Mouse (Mus musculus) cerebellum, postnatal 14 days (tissue): Measurements from ENCODE around the gene Sult2b1.

Experiments used
- DNase-seq, 2 experiments: peaks; one replicate each; pipeline ENCODE4 v3.0.0; 2021; ENCODE audit warnings: mixed read lengths in 2 of 2

Sult2b1 gene

DNA sequence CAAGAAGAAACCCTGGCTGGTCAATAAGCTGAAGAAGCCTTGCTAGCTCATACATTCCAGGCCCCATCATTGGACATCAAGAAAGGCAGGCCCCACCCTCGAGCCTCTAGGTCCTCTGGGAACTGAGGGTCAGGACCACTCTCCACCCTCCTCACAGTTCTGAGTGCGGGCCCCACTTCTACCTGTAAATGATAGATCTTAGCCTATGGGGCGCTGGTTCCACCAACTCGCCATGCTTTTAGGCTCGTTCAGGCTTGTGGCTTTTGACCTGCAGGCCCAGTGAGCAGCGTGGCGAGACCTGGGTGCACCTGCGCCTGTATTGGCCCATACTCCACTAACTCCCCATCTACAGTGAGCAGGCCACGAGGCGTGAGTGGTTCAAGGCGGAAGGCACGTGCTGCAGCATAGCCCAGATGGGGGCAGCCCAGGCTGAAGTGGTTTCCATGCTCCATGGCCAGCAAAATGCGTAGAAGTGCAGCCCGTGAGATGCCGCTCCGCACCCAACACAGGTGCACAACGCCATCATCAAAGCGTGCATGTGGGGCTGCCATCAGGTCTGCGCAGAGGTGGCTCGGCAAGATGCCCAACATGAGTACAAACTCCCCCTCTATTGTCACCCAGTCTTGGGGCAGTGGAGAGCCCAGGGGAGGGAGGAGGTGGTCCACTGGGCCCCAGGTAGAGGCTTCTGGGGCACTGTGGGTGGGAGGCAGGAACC, 73.8 kb downstream of the Sult2b1 start:
- peak; percentile 21 to 25 for DNase-seq

DNA sequence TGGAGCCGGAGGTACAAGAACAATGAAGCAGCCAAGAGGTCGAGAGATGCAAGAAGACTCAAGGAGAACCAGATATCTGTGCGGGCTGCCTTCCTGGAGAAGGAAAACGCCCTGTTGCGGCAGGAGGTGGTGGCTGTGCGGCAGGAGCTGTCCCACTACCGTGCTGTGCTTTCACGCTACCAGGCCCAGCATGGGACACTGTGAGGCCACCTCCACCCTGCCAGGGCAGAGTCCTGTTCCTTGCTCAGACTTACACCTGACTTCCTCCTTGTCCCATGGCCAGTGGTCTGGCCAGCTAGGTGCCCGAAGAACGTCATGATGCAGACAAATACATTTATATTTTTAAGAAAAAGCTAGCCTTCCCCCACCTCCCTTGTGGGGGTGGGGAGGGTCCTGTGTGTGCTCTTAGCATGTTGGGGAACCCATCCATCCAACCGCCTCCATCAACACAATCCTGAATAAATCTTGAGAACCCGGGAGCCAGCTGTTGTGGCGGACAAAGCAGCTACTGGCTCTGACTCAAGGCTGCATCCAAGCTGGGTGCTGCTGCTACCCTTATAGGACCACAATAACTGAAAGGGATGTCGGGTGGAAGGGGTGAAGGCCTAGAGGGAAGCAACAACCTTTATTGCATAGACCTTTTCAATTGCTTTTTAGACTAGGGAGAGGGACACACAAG, 74.7 kb downstream of the Sult2b1 start:
- DNase-seq = peak in 1 of 2 experiments; percentile 26

DNA sequence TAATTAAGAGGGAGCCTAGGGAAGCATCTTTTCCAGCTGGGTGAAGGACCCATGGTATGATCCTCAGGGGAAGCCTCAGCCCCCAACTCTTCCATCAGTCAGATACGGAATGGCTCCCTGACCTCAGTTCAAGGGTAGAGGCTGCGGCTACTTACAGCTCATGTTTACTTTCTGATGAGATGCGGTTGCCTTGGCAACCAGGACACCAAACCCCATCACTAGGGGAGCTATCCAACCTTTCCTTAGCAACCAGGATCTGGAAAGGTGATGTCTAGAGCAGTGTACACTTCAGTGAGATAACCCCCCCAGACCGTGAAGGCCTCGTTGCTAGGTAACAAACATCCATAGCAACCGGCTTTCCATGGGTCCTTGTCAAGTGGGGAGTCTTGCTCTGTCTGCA, 75.4 kb downstream of the Sult2b1 start:
- peak; percentile 40 for DNase-seq

DNA sequence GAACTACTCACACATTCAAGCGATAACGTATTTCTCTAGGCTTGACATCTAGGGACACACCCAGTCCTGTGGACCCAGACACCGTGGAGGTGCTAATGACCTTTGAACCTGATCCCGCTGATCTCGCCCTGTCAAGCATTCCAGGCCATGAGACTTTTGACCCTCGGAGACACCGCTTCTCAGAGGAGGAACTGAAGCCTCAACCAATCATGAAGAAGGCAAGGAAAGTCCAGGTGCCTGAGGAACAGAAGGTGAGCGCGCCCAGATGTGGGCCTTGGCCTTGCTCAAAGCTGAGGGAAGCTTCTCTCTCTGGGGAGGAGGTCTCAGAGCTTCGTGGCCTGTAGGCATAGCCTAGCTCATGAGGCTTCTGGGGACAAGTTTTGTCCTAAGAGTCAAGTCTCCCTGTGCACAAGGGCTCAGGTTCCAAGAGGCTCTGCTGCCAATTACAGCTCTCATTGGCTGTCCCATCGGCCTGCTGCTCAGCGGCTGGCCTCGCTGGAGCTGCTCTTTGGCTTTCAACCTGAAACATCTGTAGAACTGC, 76.2 kb downstream of the Sult2b1 start:
- peak; percentile 43 to 45 for DNase-seq

DNA sequence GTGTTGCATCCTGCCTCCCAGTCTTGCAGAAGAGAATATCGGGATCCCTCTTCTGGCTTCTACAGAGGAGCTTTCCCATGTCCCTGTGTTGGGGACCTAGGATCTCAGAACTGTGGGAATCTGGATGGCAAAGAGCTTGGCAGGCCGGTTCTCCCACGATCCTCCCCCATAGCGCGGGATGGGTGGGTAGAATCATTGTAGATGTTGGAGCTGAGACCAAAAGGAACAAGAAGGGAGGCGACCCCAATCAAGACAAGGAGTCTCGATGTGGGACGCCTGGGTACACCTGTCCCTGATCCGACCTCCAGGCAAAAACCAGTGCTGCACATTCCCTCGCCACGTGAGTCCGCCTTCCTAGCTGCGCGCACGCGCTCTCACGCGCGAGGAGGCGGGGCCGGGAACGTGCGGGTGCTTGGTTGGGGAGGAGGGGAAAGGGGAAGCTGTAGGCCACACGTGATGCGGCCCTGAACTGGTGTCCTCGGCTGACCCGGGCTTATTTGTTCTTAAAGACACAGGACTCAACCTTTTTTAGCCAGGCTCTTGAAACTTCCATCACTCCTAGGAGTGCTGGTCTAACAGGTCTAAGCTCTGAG, 77.0 kb downstream of the Sult2b1 start:
- peak; percentile 97 to 98 for DNase-seq

- DNase-seq = peak; percentile 90 to 94
Measured at GRCm38 (mm10) chr7:45706721-45707241, 77.7 kb downstream of the Sult2b1 start.

DNA sequence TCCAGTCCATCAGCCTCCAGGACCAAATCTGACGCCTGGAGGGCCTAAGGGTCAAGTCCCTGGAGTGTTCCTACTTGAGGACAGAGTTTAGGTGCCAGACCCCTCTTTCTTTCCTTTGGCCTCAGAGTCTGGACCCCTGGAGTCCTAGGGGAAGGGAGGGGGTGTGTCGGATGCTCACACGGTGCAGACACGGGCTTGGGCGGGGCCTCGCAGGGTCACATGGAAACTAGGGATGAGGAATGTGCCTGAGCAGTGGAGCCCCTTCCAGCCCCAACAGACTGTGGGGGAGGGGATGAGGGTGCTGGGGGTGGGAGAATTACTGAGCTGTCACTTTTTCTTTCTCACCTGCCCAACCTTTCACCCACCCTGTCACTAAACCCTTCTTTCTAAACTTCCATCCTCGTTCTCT, 78.6 kb downstream of the Sult2b1 start:
- DNase-seq = peak; percentile 78 to 91

GRCm38 (mm10) chr7:45705443-45705864, 79.0 kb downstream of the Sult2b1 start:
- no peak for DNase-seq

DNA sequence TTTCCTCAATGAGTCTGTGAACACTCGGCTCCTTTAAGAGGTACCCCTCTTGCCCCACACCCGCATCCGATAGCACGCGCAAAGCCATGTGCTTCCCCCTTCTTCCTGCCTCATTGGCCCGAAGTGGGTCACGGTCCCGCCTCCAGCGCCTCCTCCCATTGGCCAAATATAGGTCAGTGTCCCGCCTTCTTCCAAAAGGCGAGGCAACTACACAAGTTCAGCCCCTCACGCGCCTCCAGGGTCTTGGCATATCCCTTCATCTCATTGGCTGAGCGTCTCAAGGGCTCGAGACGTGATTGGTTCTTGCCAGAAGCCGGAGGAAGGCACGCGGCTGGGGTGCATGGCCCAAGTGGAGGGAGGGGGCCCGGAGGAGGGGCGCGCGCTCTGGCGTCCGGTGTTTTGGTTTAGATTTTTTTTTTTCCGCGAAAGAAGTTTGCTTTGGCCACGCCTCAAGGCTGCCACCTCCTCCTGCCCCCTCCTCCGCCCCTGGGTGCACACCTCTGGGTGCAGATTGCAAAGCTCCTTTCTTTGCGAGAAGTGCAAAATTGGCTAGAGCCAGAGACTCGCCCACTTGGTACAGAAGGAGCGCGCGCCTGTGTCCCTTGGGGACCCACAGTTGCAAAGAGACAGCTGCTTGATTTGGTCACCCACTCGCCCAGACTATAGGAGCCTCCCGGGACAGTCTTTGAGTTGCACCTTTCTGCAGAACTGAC, 79.6 kb downstream of the Sult2b1 start, which contains the start of gene Dbp:
Gene Dbp (plus strand): TSS at position 359 of the 713 bp plus-strand sequence.
- peak; percentile 98 to 99 for DNase-seq

DNA sequence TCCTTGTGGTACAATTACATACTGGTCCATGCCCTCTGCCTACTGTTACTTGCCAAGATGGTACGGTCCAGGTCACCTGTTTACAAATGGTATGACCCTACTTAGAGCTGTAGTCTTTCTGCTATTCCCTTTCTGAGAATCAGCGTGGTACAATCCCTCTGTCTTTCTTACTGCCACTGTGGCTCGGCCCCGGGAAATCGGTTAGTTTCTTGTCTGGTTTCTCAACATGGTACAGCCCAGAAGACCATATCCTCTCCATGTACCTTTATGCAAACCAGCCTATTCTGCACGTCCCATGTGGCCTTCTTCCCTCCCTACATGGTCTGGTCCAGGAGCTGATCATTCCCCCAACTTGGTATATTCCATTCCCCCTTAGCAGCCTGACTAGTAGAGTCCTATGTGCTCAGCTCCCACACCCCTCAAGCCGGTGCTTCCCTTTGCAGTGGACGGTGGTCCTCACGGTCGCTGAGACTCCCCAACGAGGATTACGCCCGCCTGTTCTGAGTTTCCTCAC, 80.4 kb downstream of the Sult2b1 start:
- DNase-seq = peak; percentile 87

DNA sequence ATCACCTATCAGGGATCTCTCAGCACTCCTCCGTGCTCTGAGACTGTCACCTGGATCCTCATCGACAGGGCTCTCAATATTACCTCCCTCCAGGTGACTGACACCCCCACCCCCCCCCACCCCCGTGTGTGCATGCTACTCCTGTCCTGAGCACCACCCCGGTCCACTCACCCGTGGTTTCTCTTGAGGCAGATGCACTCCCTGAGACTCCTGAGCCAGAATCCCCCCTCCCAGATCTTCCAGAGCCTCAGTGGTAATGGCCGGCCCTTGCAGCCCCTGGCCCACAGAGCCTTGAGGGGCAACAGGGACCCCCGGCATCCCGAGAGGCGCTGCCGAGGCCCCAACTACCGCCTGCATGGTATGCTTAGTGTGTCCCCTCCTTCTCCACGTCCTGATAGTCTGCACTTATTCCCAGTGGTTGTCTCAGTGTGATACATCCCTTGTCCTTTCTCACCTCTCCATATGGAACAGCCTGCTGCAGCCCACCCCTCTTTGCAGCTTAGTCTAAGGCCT, 80.9 kb downstream of the Sult2b1 start:
- peak in 1 of 2 experiments; percentile 62 for DNase-seq

- DNase-seq = peak; percentile 26 to 33
Measured at GRCm38 (mm10) chr7:45702809-45703520, 81.5 kb downstream of the Sult2b1 start.

- peak in 1 of 2 experiments; percentile 18 for DNase-seq
Measured at GRCm38 (mm10) chr7:45702316-45702715, 82.2 kb downstream of the Sult2b1 start.

DNA sequence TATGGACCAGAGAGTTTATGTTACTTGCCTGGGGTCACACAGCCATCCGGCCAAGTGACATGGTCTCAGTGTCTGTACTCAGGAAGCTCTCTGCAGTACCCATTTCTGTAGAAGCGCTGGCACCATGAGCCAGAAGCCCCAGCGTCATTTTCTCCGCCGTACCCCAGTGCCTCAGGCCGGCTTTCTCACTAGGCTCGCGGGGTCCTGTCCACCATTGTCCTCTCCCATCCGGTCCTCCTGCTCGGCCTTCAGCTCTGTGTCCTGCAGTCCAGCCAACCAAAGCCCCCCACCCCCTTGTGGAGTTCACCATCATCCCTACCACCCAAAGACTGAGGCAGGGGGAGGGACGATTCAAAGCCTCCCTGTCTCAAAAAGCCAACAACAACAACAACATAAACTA, 82.9 kb downstream of the Sult2b1 start:
- DNase-seq = peak; percentile 24 to 29

GRCm38 (mm10) chr7:45701072-45701471, 83.4 kb downstream of the Sult2b1 start:
- peak in 1 of 2 experiments; percentile 58 for DNase-seq

GRCm38 (mm10) chr7:45700301-45701015, 84.0 kb downstream of the Sult2b1 start:
- DNase-seq = peak; percentile 81 to 87

DNA sequence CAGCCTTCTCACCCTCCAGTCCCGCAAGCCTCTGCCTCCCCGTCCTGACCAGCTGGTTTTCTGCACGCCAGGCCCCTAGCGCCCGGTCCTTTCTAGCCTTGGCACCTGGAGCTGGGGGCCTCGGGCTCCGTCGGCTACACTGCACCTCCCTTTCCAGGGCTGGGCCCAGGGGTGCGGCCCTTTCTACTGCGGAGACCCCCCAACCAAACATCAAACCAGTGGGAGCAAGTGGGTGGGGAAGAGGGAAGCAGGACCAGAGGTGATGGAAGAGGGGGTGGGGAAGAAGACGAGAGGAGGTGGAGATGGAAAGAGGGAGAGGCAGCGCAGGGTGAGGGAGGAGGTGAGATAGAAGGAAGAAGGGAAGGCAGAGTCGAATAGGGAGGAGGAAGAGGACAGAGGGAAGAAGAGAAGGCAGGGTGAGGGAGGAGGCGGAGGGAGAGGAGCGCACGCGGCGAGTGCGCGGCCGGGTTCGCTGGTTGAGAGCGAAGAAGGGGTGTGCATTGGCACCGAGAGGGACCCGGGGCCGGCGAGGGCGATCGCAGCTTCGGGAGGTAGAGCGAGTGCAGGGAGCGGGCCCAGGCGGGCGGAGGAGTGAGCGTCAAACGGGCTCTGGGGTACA, 84.8 kb downstream of the Sult2b1 start, which contains the start of gene Car11:
Gene Car11 (plus strand): TSS at position 321 of the 619 bp plus-strand sequence.
- DNase-seq = peak; percentile 66 to 77

DNA sequence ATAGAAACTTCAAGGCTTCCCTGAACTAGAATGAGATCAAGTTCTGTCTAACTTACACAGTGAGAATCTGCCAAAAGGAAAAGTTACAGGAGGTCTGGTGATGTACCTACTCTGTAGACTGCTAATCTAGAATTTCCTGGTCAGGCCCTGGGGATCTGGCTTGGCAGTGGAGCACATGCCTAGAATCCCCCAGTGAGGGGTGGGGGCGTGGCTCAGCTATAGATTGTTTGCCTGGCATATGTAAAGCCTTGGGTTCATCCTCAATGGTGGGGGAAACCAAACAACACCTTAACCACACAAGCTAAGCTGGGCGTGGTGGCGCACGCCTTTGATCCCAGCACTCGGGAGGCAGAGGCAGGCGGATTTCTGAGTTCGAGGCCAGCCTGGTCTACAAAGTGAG, 86.6 kb downstream of the Sult2b1 start:
- peak in 1 of 2 experiments; percentile 14 for DNase-seq

- DNase-seq = no peak
Measured at GRCm38 (mm10) chr7:45695098-45695497, 89.4 kb downstream of the Sult2b1 start.
